Mouse (Mus musculus): ENCODE data around the gene Il1rap.

Il1rap gene

GRCm38 (mm10) chr16:26612499-26613220, 31.2 kb downstream of the Il1rap start:
- DNase-seq (ENCODE audit: low read depth, low spot score): no peak

- DNase-seq (ENCODE audit: low read depth, low spot score): no peak
Measured at GRCm38 (mm10) chr16:26623141-26623540, 41.6 kb downstream of the Il1rap start.

GRCm38 (mm10) chr16:26626065-26626464, 44.6 kb downstream of the Il1rap start:
- no peak for DNase-seq (ENCODE audit: low read depth, low spot score)

- DNase-seq (ENCODE audit: low read depth, low spot score): no peak
Measured at GRCm38 (mm10) chr16:26634800-26635199, 53.3 kb downstream of the Il1rap start.

GRCm38 (mm10) chr16:26643077-26643476, 61.6 kb downstream of the Il1rap start:
- DNase-seq (ENCODE audit: low read depth, low spot score): no peak

GRCm38 (mm10) chr16:26646066-26646465, 64.6 kb downstream of the Il1rap start:
- no peak for DNase-seq (ENCODE audit: low read depth, low spot score)

- DNase-seq (ENCODE audit: low read depth, low spot score): no peak
Measured at GRCm38 (mm10) chr16:26647036-26647435, 65.5 kb downstream of the Il1rap start.

- DNase-seq (ENCODE audit: low read depth, low spot score): no peak
Measured at GRCm38 (mm10) chr16:26662722-26663436, 81.4 kb downstream of the Il1rap start.

GRCm38 (mm10) chr16:26666401-26666800, 84.9 kb downstream of the Il1rap start:
- no peak for DNase-seq (ENCODE audit: low read depth, low spot score)

GRCm38 (mm10) chr16:26669081-26669480, 87.6 kb downstream of the Il1rap start:
- no peak for DNase-seq (ENCODE audit: low read depth, low spot score)

GRCm38 (mm10) chr16:26680381-26680780, 98.9 kb downstream of the Il1rap start:
- DNase-seq (ENCODE audit: low read depth, low spot score): no peak

- DNase-seq (ENCODE audit: low read depth, low spot score): no peak
Measured at GRCm38 (mm10) chr16:26689771-26690170, 108.3 kb downstream of the Il1rap start.

GRCm38 (mm10) chr16:26691294-26691693, 109.8 kb downstream of the Il1rap start:
- no peak for DNase-seq (ENCODE audit: low read depth, low spot score)

- DNase-seq (ENCODE audit: low read depth, low spot score): no peak
Measured at GRCm38 (mm10) chr16:26698076-26698475, 116.6 kb downstream of the Il1rap start.

GRCm38 (mm10) chr16:26700440-26701103, 119.1 kb downstream of the Il1rap start:
- DNase-seq (ENCODE audit: low read depth, low spot score): no peak

GRCm38 (mm10) chr16:26705658-26706371, 124.3 kb downstream of the Il1rap start:
- DNase-seq (ENCODE audit: low read depth, low spot score): no peak

GRCm38 (mm10) chr16:26706503-26706902, 125.0 kb downstream of the Il1rap start:
- DNase-seq (ENCODE audit: low read depth, low spot score): no peak

GRCm38 (mm10) chr16:26710922-26711321, 129.4 kb downstream of the Il1rap start:
- no peak for DNase-seq (ENCODE audit: low read depth, low spot score)

- DNase-seq (ENCODE audit: low read depth, low spot score): no peak
Measured at GRCm38 (mm10) chr16:26713538-26714316, 132.2 kb downstream of the Il1rap start.

- no peak for DNase-seq (ENCODE audit: low read depth, low spot score)
Measured at GRCm38 (mm10) chr16:26722464-26722863, 141.0 kb downstream of the Il1rap start.
